Mouse (Mus musculus): ENCODE measurements around the gene Dner.

DNA sequence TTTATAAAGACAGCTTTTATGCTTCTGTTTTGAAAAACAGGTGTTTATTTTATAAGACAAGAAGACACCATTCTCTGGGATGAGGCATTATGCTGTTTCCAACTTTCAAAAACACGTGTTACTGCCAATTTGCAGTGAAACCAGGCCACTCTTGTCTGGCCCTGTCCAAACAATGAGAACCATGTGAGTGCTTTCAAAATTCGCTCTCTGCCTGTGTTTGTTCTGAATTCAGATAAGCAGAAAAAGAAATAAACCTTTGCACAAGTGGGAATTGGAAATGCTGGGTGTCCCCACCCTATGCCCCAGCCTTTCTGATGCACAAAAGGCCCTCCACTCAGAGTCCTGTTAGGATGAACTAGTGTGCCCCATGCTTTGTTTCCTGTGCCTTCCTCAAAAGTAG is 276.6 kb downstream of the Dner start:
- TF ChIP-seq CTCF (IDR thresholded peaks at IDR 0.05; ENCODE audit: low read depth) (no peak), EP300 (IDR thresholded peaks at IDR 0.05; ENCODE audit: low read depth) (no peak)
